Mouse (Mus musculus): Measurements from ENCODE around the gene Plxnc1.

Gene Plxnc1

GRCm38 (mm10) chr10:94864199-94864928 lies 80.3 kb downstream of the Plxnc1 start:
- no peak for DNase-seq

- no peak for DNase-seq
Observed at GRCm38 (mm10) chr10:94863251-94863650, 81.4 kb downstream of the Plxnc1 start.

- DNase-seq: no peak
Observed at GRCm38 (mm10) chr10:94860870-94861269, 83.8 kb downstream of the Plxnc1 start.

- DNase-seq: no peak
Observed at GRCm38 (mm10) chr10:94858277-94859033, 86.2 kb downstream of the Plxnc1 start.

GRCm38 (mm10) chr10:94850565-94850964 lies 94.1 kb downstream of the Plxnc1 start:
- no peak for DNase-seq

GRCm38 (mm10) chr10:94849930-94850329 lies 94.7 kb downstream of the Plxnc1 start:
- no peak for DNase-seq

GRCm38 (mm10) chr10:94849360-94849759 lies 95.3 kb downstream of the Plxnc1 start:
- DNase-seq: no peak

- DNase-seq: no peak
Observed at GRCm38 (mm10) chr10:94848344-94848743, 96.3 kb downstream of the Plxnc1 start.

- DNase-seq: no peak
Observed at GRCm38 (mm10) chr10:94846501-94847105, 98.0 kb downstream of the Plxnc1 start.

GRCm38 (mm10) chr10:94844692-94845091 lies 99.9 kb downstream of the Plxnc1 start:
- DNase-seq: no peak

GRCm38 (mm10) chr10:94835874-94836273 lies 108.8 kb downstream of the Plxnc1 start:
- DNase-seq: no peak

GRCm38 (mm10) chr10:94829407-94829806 lies 115.2 kb downstream of the Plxnc1 start:
- peak; percentile 47 to 62 for DNase-seq

- no peak for DNase-seq
Observed at GRCm38 (mm10) chr10:94828734-94829230, 115.9 kb downstream of the Plxnc1 start.

GRCm38 (mm10) chr10:94827890-94828733 lies 116.5 kb downstream of the Plxnc1 start:
- no peak for DNase-seq

- DNase-seq: no peak
Observed at GRCm38 (mm10) chr10:94827325-94827724, 117.3 kb downstream of the Plxnc1 start.

GRCm38 (mm10) chr10:94826436-94826835 lies 118.2 kb downstream of the Plxnc1 start:
- no peak for DNase-seq

GRCm38 (mm10) chr10:94825951-94826350 lies 118.7 kb downstream of the Plxnc1 start:
- DNase-seq: no peak

GRCm38 (mm10) chr10:94823971-94824760 lies 120.5 kb downstream of the Plxnc1 start:
- DNase-seq: no peak

GRCm38 (mm10) chr10:94818781-94819665 lies 125.6 kb downstream of the Plxnc1 start:
- DNase-seq: no peak

- DNase-seq: no peak
Observed at GRCm38 (mm10) chr10:94818127-94818526, 126.5 kb downstream of the Plxnc1 start.

All from kidney, adult 8-10 months (tissue).